Mouse (Mus musculus) heart, postnatal 0 days (tissue): ENCODE measurements around the gene Mdfi. TPM values are rescaled to one million over a fixed set of nuclear protein-coding genes. Genes with fewer than 3 reads are reported as not detected.

Experiments used
- ATAC-seq: fragments of 200-750 bp; cut with Nextera tagmentation; 2 replicates; pipeline ENCODE4 v1.8.0; 2017; ENCODE audit warnings: low read depth, moderate number of reproducible peaks, moderate library complexity; ENCODE audit not compliant: insufficient read depth
- DNase-seq: peaks from one replicate; pipeline ENCODE4 v3.0.0-alpha.2; 2016; ENCODE audit warnings: low spot score
- H3K27ac ChIP-seq: fragments of 300-500 bp; sonication (generic); 2 replicates; pipeline ENCODE4 v1.5.1; 2014; ENCODE audit warnings: low read depth, mild to moderate bottlenecking
- H3K27me3 ChIP-seq: fragments of 300-500 bp; sonication (generic); 2 replicates; pipeline ENCODE4 v1.6.1; 2014; ENCODE audit warnings: low read length, mixed read lengths; ENCODE audit not compliant: control insufficient read depth, insufficient read depth
- H3K36me3 ChIP-seq: fragments of 300-500 bp; sonication (generic); replicated peaks from 2 replicates; pipeline ENCODE4 v1.6.1; 2014; ENCODE audit warnings: low read length, mixed read lengths; ENCODE audit not compliant: control insufficient read depth, insufficient read depth
- H3K4me1 ChIP-seq: fragments of 300-500 bp; sonication (generic); 2 replicates; pipeline ENCODE4 v1.6.1; 2014; ENCODE audit warnings: antibody characterized with exemption; ENCODE audit not compliant: control insufficient read depth, insufficient read depth
- H3K4me2 ChIP-seq: fragments of 300-500 bp; sonication (generic); 2 replicates; pipeline ENCODE4 v1.6.1; 2014; ENCODE audit warnings: low read depth, mild to moderate bottlenecking, low read length, moderate library complexity
- H3K4me3 ChIP-seq: fragments of 300-500 bp; sonication (generic); 2 replicates; pipeline ENCODE4 v1.5.1; 2014; ENCODE audit warnings: low read depth, low read length
- H3K9ac ChIP-seq: fragments of 300-500 bp; sonication (generic); replicated peaks from 2 replicates; pipeline ENCODE4 v1.6.1; 2014; ENCODE audit warnings: low read depth, low read length, mixed read lengths
- H3K9me3 ChIP-seq: fragments of 300-500 bp; sonication (generic); replicated peaks from 2 replicates; pipeline ENCODE4 v1.6.1; 2016; ENCODE audit warnings: low read length; ENCODE audit not compliant: control insufficient read depth
- CTCF ChIP-seq: IDR thresholded peaks from 2 replicates; pipeline ENCODE4 v1.5.1; 2016; ENCODE audit warnings: antibody characterized with exemption, control low read depth, low read depth
- EP300 ChIP-seq: IDR thresholded peaks from 2 replicates; pipeline ENCODE4 v1.6.1; 2016; ENCODE audit warnings: antibody characterized with exemption, low read depth
- WGBS: fragments of 180-500 bp; shearing (Covaris S2); extraction: QIAGEN DNeasy Blood & Tissue Kit; methylation state at CpG from one replicate; pipeline ENCODE4 v1.1.7; 2014; 5-methylcytosine and 5-hydroxymethylcytosine counted together
- polyA plus RNA-seq: library from polyadenylated mRNA; unstranded; fragments of >200 nt; fragmentation: Nextera tagmentation; extraction: Ambion mirVana; gene quantifications from 2 replicates; pipeline ENCODE4 v1.2.1, GENCODE M21; 2015
- total RNA-seq: library from RNA; depleted of rRNA; stranded (reverse); fragments of >200 nt; gene quantifications from 2 replicates; pipeline ENCODE4 v1.2.3, GENCODE M21; 2014; ENCODE audit warnings: low replicate concordance

Mdfi gene
- total and polyA plus RNA-seq, 2 experiments from 2014 or later, result 6.2 to 64.6 TPM

GRCm38 (mm10) chr17:47877715-47878377 lies 43.4 kb upstream of the Mdfi start:
- H3K9ac ChIP-seq, result no peak overlapping the region
- no peak overlapping the region for H3K4me3 ChIP-seq
- no peak for ATAC-seq
- H3K4me1 ChIP-seq, result peaks cover 9% of the 10 kb centered on the region
- peaks cover 7% of the 10 kb centered on the region; the same call in 1 of the 2 replicates for H3K36me3 ChIP-seq
- no peak for DNase-seq
- no peaks in the 10 kb centered on the region for H3K27me3 ChIP-seq
- H3K9me3 ChIP-seq, result no peaks in the 10 kb centered on the region
- TF ChIP-seq CTCF (no peak), EP300 (no peak)
- no peak overlapping the region for H3K4me2 ChIP-seq
- WGBS, result 67% methylated on average over 10 of the region's 10 CpGs
- no peak overlapping the region for H3K27ac ChIP-seq

GRCm38 (mm10) chr17:47876776-47877714 lies 42.6 kb upstream of the Mdfi start:
- Histone ChIP-seq H3K4me2 (no peak overlapping the region), H3K9me3 (no peaks in the 10 kb centered on the region), H3K4me1 (peaks cover 9% of the 10 kb centered on the region), H3K36me3 (peaks cover 7% of the 10 kb centered on the region; the same call in 1 of the 2 replicates), H3K4me3 (no peak overlapping the region), H3K27ac (no peak overlapping the region), H3K9ac (no peak overlapping the region), H3K27me3 (no peaks in the 10 kb centered on the region)
- DNase-seq (no peak), ATAC-seq (no peak)
- 66% methylated on average over 26 of the region's 26 CpGs for WGBS
- TF ChIP-seq EP300 (no peak), CTCF (no peak)

DNA sequence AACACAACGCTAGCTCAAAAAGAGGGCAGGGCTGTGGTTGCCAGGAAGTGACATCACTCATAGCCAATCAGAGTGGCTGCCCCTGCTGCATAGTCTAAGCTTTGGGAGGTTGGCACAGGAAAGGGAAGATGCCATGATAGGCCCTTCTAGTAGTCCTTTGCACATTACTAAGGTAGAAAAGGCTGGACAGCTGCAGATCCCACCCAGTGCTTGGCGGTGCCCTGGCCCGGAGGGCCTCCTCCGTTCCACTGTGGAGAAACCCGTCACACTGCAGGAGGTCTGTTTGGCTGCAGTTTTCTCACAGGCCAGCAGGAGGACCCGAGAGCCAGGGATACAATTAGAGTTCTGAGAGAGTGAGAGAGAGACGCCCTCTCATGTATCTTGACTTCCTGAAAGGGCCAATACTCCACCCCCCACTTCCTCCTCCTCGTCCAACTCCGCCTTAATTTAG lies 38.9 kb upstream of the Mdfi start:
- H3K27me3 ChIP-seq, result no peaks in the 10 kb centered on the region
- H3K4me3 ChIP-seq, result peak overlapping the region; percentile 22; the same call in 1 of the 2 replicates
- H3K4me2 ChIP-seq, result peak overlapping the region; percentile 47
- TF ChIP-seq EP300 (no peak), CTCF (peak; percentile 84)
- DNase-seq (peak; percentile 84), ATAC-seq (peak; percentile 66)
- H3K9ac ChIP-seq, result no peak overlapping the region
- H3K36me3 ChIP-seq, result peaks cover 20% of the 10 kb centered on the region
- peaks cover under 1% of the 10 kb centered on the region; the same call in 1 of the 2 replicates for H3K4me1 ChIP-seq
- 9% methylated on average over 9 of the region's 9 CpGs for WGBS
- H3K9me3 ChIP-seq, result no peaks in the 10 kb centered on the region
- H3K27ac ChIP-seq, result no peak overlapping the region; the same call in 1 of the 2 replicates

GRCm38 (mm10) chr17:47872311-47873011 lies 38.0 kb upstream of the Mdfi start:
- DNase-seq (no peak), ATAC-seq (no peak)
- TF ChIP-seq CTCF, result no peak
- no peak for TF ChIP-seq EP300
- Histone ChIP-seq H3K27me3 (no peaks in the 10 kb centered on the region), H3K9me3 (no peaks in the 10 kb centered on the region), H3K4me2 (no peak overlapping the region), H3K4me3 (no peak overlapping the region), H3K4me1 (no peaks in the 10 kb centered on the region), H3K27ac (no peak overlapping the region), H3K36me3 (peaks cover 22% of the 10 kb centered on the region), H3K9ac (no peak overlapping the region)
- 93% methylated on average over 31 of the region's 31 CpGs for WGBS

- H3K9ac ChIP-seq, result no peak overlapping the region
- TF ChIP-seq CTCF (no peak), EP300 (no peak)
- 90% methylated on average over 10 of the region's 10 CpGs for WGBS
- H3K27ac ChIP-seq, result no peak overlapping the region
- DNase-seq (no peak), ATAC-seq (no peak)
- H3K4me3 ChIP-seq, result no peak overlapping the region
- H3K27me3 ChIP-seq, result no peaks in the 10 kb centered on the region
- H3K4me1 ChIP-seq, result no peaks in the 10 kb centered on the region
- H3K36me3 ChIP-seq, result peaks cover 19% of the 10 kb centered on the region
- no peaks in the 10 kb centered on the region for H3K9me3 ChIP-seq
- H3K4me2 ChIP-seq, result no peak overlapping the region
Measured at GRCm38 (mm10) chr17:47869874-47870273, 35.4 kb upstream of the Mdfi start.
